Mouse (Mus musculus) C2C12 (cell line): ENCODE measurements around the gene 1110017D15Rik.

Experiments
- CEBPB ChIP-seq: IDR thresholded peaks from one replicate; pipeline ENCODE4 v1.6.1; 2011; ENCODE audit warnings: low read depth, mild to moderate bottlenecking, control low read depth, moderate library complexity
- CTCF ChIP-seq: IDR thresholded peaks from one replicate; pipeline ENCODE4 v1.5.1; 2011; ENCODE audit not compliant: control insufficient read depth, insufficient read depth, insufficient read length
- FOSL1 ChIP-seq: IDR thresholded peaks from one replicate; pipeline ENCODE4 v1.8.0; 2011; ENCODE audit warnings: mild to moderate bottlenecking, low read length; ENCODE audit not compliant: poor library complexity, insufficient read depth, severe bottlenecking
- MAX ChIP-seq: IDR thresholded peaks from one replicate; pipeline ENCODE4 v1.6.1; 2011; ENCODE audit warnings: mild to moderate bottlenecking, control low read depth
- MYOD1 ChIP-seq: IDR thresholded peaks from one replicate; pipeline ENCODE4 v1.6.1; 2011; ENCODE audit warnings: low read depth; ENCODE audit not compliant: control insufficient read depth, insufficient read length
- USF1 ChIP-seq: IDR thresholded peaks from one replicate; pipeline ENCODE4 v1.6.1; 2011; ENCODE audit warnings: low read depth, mild to moderate bottlenecking, control low read depth, moderate library complexity

DNA sequence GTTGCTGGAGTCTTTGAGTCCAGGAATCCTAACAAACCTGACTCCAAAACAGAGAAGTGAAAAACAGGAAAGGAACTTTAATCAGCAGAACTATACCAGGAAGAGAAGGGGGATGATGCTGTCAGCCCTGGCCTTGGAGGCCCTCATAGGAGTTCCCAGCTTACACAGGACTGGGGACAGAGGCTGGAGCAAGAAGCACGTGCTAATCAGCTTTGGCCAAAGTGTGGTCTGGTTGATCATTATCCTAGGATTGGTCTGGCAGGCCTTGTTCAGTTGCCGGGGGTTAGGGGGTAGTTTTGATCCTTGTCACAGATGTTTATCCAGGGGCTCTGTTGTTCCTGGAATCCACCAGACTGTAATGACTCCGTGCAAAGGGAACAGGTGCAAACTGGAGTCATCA, 22.8 kb downstream of the 1110017D15Rik start:
- TF ChIP-seq MAX (no peak), CTCF (no peak), FOSL1 (no peak), CEBPB (no peak), MYOD1 (no peak), USF1 (no peak)
